Mouse (Mus musculus): Measurements from ENCODE around the gene B4galt4.

- TF ChIP-seq ZC3H11A (IDR thresholded peaks at IDR 0.05; ENCODE audit: borderline replicate concordance, low read depth, low read length) = no peak
- TF ChIP-seq CHD2 (IDR thresholded peaks at IDR 0.05; ENCODE audit: low read depth, low read length) = no peak
- TF ChIP-seq MAFK (IDR thresholded peaks at IDR 0.05; ENCODE audit: insufficient read depth, low read depth, low read length) = no peak
- no peak for TF ChIP-seq HCFC1 (IDR thresholded peaks at IDR 0.05; ENCODE audit: borderline replicate concordance, insufficient read depth, low read length)
- no peak for TF ChIP-seq ZNF384 (IDR thresholded peaks at IDR 0.05; ENCODE audit: low read depth, low read length)
Observed at GRCm38 (mm10) chr16:38760834-38761375, 18.8 kb downstream of the B4galt4 start.

All from ES-E14 (cell line).